Mouse (Mus musculus): ENCODE results near the gene Adamtsl3. TPM values are rescaled to one million over a fixed set of nuclear protein-coding genes. Genes with fewer than 3 reads are reported as not detected.

The Adamtsl3 gene
- polyA plus RNA-seq, 1 experiment from 2014 or later, result not detected

- 81% methylated on average over 2 of the region's 2 CpGs for WGBS
- H3K27ac ChIP-seq (replicated peaks), result no peak overlapping the region
- H3K36me3 ChIP-seq, result no peaks in the 10 kb centered on the region
- DNase-seq (ENCODE audit: low spot score), result no peak
- no peaks in the 10 kb centered on the region for H3K9me3 ChIP-seq (replicated peaks)
- H3K27me3 ChIP-seq (ENCODE audit: low read depth, poor library complexity, severe bottlenecking), result no peaks in the 10 kb centered on the region
- no peak overlapping the region for H3K4me3 ChIP-seq
- no peaks in the 10 kb centered on the region for H3K4me1 ChIP-seq
Measured at GRCm38 (mm10) chr7:82458376-82458775, 122.9 kb downstream of the Adamtsl3 start.

- Histone ChIP-seq H3K4me1 (no peaks in the 10 kb centered on the region), H3K4me3 (no peak overlapping the region), H3K27ac (replicated peaks) (no peak overlapping the region), H3K27me3 (ENCODE audit: low read depth, poor library complexity, severe bottlenecking) (no peaks in the 10 kb centered on the region), H3K36me3 (no peaks in the 10 kb centered on the region), H3K9me3 (replicated peaks) (no peaks in the 10 kb centered on the region)
- 91% methylated on average over 10 of the region's 10 CpGs for WGBS
- DNase-seq (ENCODE audit: low spot score), result no peak
Measured at GRCm38 (mm10) chr7:82462921-82463523, 127.5 kb downstream of the Adamtsl3 start.

GRCm38 (mm10) chr7:82464364-82464763, 128.9 kb downstream of the Adamtsl3 start:
- no peak for DNase-seq (ENCODE audit: low spot score)
- Histone ChIP-seq H3K9me3 (replicated peaks) (no peaks in the 10 kb centered on the region), H3K27me3 (ENCODE audit: low read depth, poor library complexity, severe bottlenecking) (no peaks in the 10 kb centered on the region), H3K4me3 (no peak overlapping the region), H3K4me1 (no peaks in the 10 kb centered on the region), H3K36me3 (no peaks in the 10 kb centered on the region), H3K27ac (replicated peaks) (no peak overlapping the region)
- WGBS, result 81% methylated on average over 2 of the region's 2 CpGs

- H3K4me1 ChIP-seq, result no peaks in the 10 kb centered on the region
- DNase-seq (ENCODE audit: low spot score), result no peak
- no peak overlapping the region for H3K27ac ChIP-seq (replicated peaks)
- H3K9me3 ChIP-seq (replicated peaks), result no peaks in the 10 kb centered on the region
- no peaks in the 10 kb centered on the region for H3K36me3 ChIP-seq
- WGBS, result 63% methylated on average over 6 of the region's 6 CpGs
- no peak overlapping the region for H3K4me3 ChIP-seq
- H3K27me3 ChIP-seq (ENCODE audit: low read depth, poor library complexity, severe bottlenecking), result no peaks in the 10 kb centered on the region
Measured at GRCm38 (mm10) chr7:82465437-82465836, 129.9 kb downstream of the Adamtsl3 start.

GRCm38 (mm10) chr7:82476441-82477221, 141.1 kb downstream of the Adamtsl3 start:
- Histone ChIP-seq H3K27ac (replicated peaks) (no peak overlapping the region), H3K36me3 (no peaks in the 10 kb centered on the region), H3K4me1 (no peaks in the 10 kb centered on the region), H3K4me3 (no peak overlapping the region), H3K27me3 (ENCODE audit: low read depth, poor library complexity, severe bottlenecking) (no peaks in the 10 kb centered on the region), H3K9me3 (replicated peaks) (no peaks in the 10 kb centered on the region)
- no peak for DNase-seq (ENCODE audit: low spot score)
- 88% methylated on average over 16 of the region's 16 CpGs for WGBS

- DNase-seq (ENCODE audit: low spot score), result no peak
- 81% methylated on average over 3 of the region's 3 CpGs for WGBS
- H3K27me3 ChIP-seq (ENCODE audit: low read depth, poor library complexity, severe bottlenecking), result no peaks in the 10 kb centered on the region
- H3K36me3 ChIP-seq, result no peaks in the 10 kb centered on the region
- H3K4me1 ChIP-seq, result no peaks in the 10 kb centered on the region
- H3K27ac ChIP-seq (replicated peaks), result no peak overlapping the region
- H3K4me3 ChIP-seq, result no peak overlapping the region
- H3K9me3 ChIP-seq (replicated peaks), result no peaks in the 10 kb centered on the region
Measured at GRCm38 (mm10) chr7:82478461-82478860, 143.0 kb downstream of the Adamtsl3 start.

GRCm38 (mm10) chr7:82478861-82479755, 143.6 kb downstream of the Adamtsl3 start:
- H3K4me1 ChIP-seq, result no peaks in the 10 kb centered on the region; the same call in 1 of the 2 replicates
- no peak overlapping the region for H3K4me3 ChIP-seq
- no peaks in the 10 kb centered on the region for H3K9me3 ChIP-seq (replicated peaks)
- 83% methylated on average over 10 of the region's 10 CpGs for WGBS
- no peaks in the 10 kb centered on the region for H3K27me3 ChIP-seq (ENCODE audit: low read depth, poor library complexity, severe bottlenecking)
- no peak overlapping the region for H3K27ac ChIP-seq (replicated peaks)
- H3K36me3 ChIP-seq, result no peaks in the 10 kb centered on the region
- no peak for DNase-seq (ENCODE audit: low spot score)

- Histone ChIP-seq H3K36me3 (no peaks in the 10 kb centered on the region), H3K27me3 (ENCODE audit: low read depth, poor library complexity, severe bottlenecking) (no peaks in the 10 kb centered on the region)
- 93% methylated on average over 3 of the region's 3 CpGs for WGBS
Measured at GRCm38 (mm10) chr7:82483426-82483825, 147.9 kb downstream of the Adamtsl3 start.

GRCm38 (mm10) chr7:82484834-82485233, 149.3 kb downstream of the Adamtsl3 start:
- Histone ChIP-seq H3K27ac (replicated peaks) (peak overlapping the region; percentile 78), H3K27me3 (ENCODE audit: low read depth, poor library complexity, severe bottlenecking) (no peaks in the 10 kb centered on the region), H3K36me3 (no peaks in the 10 kb centered on the region), H3K9me3 (replicated peaks) (no peaks in the 10 kb centered on the region), H3K4me3 (no peak overlapping the region), H3K4me1 (peaks cover 20% of the 10 kb centered on the region)
- 45% methylated on average over 5 of the region's 5 CpGs for WGBS
- DNase-seq (ENCODE audit: low spot score), result peak; percentile 15

More at GRCm38 (mm10) chr7:82483426-82483825, 147.9 kb downstream of the Adamtsl3 start:
- Histone ChIP-seq H3K27ac (replicated peaks) (no peak overlapping the region), H3K9me3 (replicated peaks) (no peaks in the 10 kb centered on the region), H3K4me3 (no peak overlapping the region), H3K4me1 (peaks cover 20% of the 10 kb centered on the region)
- DNase-seq (ENCODE audit: low spot score), result no peak

- Histone ChIP-seq H3K27me3 (ENCODE audit: low read depth, poor library complexity, severe bottlenecking) (no peaks in the 10 kb centered on the region), H3K4me3 (no peak overlapping the region), H3K9me3 (replicated peaks) (no peaks in the 10 kb centered on the region), H3K4me1 (peaks cover 20% of the 10 kb centered on the region), H3K36me3 (no peaks in the 10 kb centered on the region), H3K27ac (replicated peaks) (peak overlapping the region; percentile 78)
- no peak for DNase-seq (ENCODE audit: low spot score)
- WGBS, result 66% methylated on average over 7 of the region's 7 CpGs
Measured at GRCm38 (mm10) chr7:82485344-82485954, 150.0 kb downstream of the Adamtsl3 start.

GRCm38 (mm10) chr7:82491018-82491417, 155.5 kb downstream of the Adamtsl3 start:
- Histone ChIP-seq H3K27ac (replicated peaks) (no peak overlapping the region), H3K27me3 (ENCODE audit: low read depth, poor library complexity, severe bottlenecking) (no peaks in the 10 kb centered on the region), H3K4me1 (0 out of 2 replicates have a peak, but pooled peaks cover 2% of the 10 kb centered on the region), H3K4me3 (no peak overlapping the region), H3K9me3 (replicated peaks) (no peaks in the 10 kb centered on the region), H3K36me3 (no peaks in the 10 kb centered on the region)
- 77% methylated on average over 1 of the region's 1 CpGs for WGBS
- DNase-seq (ENCODE audit: low spot score), result no peak

- no peaks in the 10 kb centered on the region for H3K9me3 ChIP-seq (replicated peaks)
- no peak for DNase-seq (ENCODE audit: low spot score)
- WGBS, result 88% methylated on average over 12 of the region's 12 CpGs
Measured at GRCm38 (mm10) chr7:82492881-82493280, 157.4 kb downstream of the Adamtsl3 start.

More at GRCm38 (mm10) chr7:82492881-82493280, 157.4 kb downstream of the Adamtsl3 start:
- Histone ChIP-seq H3K27ac (replicated peaks) (no peak overlapping the region), H3K4me3 (no peak overlapping the region), H3K27me3 (ENCODE audit: low read depth, poor library complexity, severe bottlenecking) (no peaks in the 10 kb centered on the region), H3K36me3 (no peaks in the 10 kb centered on the region), H3K4me1 (no peaks in the 10 kb centered on the region)

All from midbrain, embryonic 10.5 days (tissue).